Mouse (Mus musculus): ENCODE data around the gene Cd28.
A peak's percentile ranks its signal among the peaks of the same experiment; 100 is the strongest.
"Not testable (repeated sequence)": the region's sequence is repeated elsewhere in the genome, so short reads cannot be mapped to it uniquely, and the experiment has no call there.

The Cd28 gene

DNA sequence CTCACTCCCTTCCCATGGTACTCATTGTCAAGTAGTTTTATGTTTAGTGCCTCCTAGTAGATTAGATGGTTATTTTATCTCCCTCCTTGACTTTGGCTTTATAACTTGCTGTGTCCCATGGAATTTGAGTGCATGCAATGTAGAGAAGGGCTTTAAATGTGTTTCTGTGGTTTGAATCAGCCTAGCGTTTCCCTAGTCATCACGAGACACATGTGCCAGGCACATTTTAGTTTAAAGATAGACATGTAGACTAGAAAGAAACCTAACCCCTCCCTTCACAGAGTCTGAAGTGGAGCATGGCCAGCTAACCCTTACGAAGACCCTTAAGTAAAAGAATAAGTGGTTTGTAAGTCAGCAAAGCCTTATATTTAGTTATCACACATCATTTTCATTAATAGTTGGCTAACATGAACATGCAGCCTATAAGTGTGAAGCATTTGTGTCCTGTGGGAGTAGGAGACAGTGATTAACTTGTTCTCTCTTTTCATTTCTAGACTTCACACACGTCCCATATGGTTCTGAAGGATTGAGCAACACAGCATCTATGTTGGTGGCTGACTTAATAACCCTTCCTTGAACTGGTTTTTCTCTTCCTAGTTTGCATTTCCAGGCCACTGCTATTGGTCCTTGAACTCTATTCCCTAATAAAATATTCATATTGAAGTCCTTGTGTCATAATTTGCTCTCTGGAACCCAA lies 86.7 kb downstream of the Cd28 start:
- no peak for DNase-seq

DNA sequence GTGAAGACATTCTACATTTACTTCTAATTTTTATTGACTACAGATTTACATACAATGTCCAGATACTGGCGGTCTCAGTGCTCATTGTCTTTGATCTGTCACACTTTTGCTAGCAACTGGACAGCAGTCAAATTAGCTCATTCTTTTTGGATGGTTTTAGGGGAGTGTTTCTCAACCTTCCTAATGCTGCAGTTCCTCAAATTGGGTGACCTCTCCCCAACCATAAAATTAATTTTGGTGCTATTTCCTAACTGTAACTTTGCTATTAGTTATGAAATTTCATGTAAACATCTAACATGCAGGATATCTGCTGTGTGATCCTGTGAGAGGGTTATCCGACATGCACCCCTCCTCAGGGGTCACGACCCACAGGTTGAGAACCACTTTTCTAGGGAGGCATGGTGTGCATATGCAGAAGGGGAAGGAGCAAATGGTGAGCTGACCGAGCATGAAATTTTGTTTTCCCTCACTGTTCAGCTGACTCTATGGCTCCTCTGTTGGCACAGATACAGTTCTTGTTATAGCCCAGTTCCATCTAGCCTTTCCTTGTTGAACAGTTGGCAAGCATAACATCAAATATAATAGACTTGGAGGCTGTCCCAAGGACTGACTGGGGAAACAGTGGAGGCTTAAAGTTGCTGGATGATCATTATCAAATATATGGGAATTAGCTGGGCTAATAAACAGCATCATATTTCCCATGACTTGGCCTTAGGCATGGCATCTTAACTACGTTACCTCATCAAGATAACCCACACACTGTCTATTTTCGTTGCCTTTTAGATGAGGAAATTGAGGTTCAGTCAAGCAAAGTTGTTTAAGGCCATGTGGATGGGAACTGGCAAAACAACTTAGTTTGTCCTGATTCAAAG lies 87.5 kb downstream of the Cd28 start:
- DNase-seq, result no peak

GRCm38 (mm10) chr1:60805178-60805577 lies 88.6 kb downstream of the Cd28 start:
- no peak for DNase-seq

GRCm38 (mm10) chr1:60807748-60808147 lies 91.1 kb downstream of the Cd28 start:
- no peak for DNase-seq

- DNase-seq, result no peak
Measured at GRCm38 (mm10) chr1:60808466-60808865, 91.9 kb downstream of the Cd28 start.

DNA sequence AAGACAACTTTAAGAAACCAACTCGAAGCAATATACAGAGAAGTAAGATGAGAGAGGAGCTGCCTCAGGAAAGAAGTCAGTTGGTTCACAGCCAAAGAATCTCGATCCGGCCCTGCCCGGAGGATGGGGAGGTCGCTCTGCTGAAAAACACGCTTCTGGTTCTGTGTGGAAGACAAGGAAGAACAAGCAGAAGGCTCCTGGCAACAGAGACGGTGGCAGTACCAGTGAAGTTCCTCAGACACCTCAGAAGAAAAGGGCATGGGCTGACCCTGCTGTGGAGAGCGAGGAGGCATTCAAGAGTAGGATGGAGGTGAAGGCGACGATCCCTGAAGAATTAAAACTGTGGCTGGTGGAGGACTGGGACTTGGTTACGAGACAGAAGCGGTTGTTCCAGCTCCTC lies 92.6 kb downstream of the Cd28 start:
- DNase-seq, result no peak

DNA sequence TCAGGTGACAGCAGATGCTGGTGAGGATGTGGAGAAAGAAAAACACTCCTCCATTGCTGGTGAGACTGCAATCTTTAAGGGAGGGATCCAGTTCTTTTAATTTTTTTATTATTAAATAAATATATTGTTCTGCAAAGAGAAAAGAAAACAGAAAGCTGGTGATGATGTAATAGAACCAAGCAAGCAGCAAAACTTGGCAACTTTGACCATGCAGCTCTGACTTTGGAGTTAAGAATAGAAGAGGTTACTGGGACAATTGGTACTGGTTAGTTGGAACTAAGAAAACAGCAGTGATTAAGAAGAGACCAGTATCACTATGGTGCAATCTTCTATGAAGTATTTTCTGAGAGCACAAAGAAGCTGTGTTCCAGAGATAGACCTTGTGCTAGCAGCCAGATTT lies 94.2 kb downstream of the Cd28 start:
- no peak for DNase-seq

DNA sequence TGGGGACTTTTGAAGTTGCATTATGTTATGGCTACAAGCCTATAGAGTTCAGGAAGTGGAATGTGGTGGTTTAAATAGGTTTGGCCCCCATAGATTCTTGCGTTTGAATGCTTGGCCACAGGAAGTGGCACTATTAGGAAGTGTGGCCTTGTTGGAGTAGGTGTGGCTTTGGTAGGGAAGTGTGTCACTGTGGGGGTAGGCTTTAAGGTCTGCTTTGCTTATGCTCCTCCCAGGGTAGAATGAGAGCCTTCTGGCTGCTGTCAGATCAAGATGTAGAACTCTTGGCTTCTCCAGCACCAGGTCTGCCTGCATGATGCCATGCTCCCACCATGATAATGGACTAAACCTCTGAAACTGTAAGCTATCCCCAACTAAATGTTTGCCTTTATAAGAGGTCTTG lies 95.4 kb downstream of the Cd28 start:
- DNase-seq, result no peak

DNA sequence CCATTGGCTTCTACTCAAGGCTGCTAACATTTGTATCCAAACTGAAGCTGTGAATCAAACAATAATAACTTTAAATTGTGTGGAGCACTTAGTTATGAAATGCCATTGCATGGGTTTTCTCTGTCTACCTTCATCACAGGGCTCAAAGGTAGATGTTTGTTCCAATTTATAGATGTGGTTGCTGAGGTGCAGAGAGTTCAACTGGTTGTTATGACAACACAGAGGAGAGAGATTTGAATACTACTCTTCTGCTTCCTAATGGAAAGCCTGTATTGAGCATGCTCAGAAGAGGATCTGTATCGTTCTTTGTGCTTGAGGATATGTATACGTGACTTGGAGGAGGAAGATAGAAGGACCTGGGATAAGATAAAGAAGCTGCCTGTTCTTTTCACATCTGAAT lies 96.8 kb downstream of the Cd28 start:
- no peak for DNase-seq

DNA sequence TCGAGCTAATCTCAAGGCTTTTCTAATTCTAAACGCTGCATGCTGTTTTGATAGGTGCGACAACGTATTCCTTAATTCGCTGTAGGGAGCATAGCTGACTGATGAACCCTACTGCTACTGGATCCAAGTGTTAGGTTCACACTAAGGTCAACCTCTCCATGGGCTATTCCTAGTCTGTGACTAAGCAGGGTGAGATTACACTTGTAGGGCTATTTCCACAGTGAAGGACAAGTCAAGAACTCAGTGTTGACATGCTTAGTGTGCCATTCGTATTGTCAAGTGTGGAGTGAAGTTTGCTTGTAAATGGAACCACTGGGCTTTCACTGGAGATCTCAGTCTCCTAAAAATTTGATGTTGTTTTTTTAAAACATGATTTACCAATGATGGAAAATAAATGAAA lies 99.3 kb downstream of the Cd28 start:
- DNase-seq, result peak; percentile 38

DNA sequence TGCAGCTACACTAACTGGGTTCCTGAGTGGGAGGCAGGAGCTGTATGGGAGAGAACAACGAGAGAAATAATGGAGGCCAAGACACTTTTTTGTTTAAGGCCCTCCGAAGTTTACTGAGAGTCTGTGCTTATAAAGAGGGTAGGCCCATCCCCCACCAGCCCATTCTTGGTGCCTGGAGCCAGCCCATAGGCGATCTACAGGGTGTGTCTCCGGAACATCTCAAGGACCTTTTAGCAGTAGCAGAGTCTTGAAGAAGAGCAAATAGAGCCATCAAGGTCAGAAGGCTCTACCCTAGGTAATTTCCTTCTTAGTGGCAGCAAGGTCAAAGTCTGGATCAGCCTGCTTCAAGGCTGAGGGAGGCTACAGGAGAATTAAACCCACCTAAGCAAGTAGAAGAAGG lies 101.9 kb downstream of the Cd28 start:
- not testable (repeated sequence) for DNase-seq

DNA sequence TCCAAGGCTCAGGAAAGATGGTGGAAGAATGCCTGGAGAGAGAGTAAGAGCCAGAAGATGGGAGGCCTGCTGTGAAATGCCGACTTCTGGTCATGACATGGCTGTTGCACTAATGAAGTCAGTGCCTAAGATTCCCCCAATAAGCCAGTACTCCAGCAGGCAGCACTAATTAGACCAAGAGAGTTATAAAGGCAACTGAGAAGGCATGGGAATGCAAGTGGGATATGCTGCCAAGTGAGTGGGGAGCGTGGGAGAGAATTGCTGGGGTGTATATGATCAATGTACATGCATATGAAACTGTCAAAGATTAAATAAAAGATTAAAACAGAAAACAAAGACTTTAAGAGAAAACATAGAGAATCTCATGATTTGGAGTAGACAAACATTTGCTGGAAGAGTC lies 103.4 kb downstream of the Cd28 start:
- DNase-seq, result no peak

DNA sequence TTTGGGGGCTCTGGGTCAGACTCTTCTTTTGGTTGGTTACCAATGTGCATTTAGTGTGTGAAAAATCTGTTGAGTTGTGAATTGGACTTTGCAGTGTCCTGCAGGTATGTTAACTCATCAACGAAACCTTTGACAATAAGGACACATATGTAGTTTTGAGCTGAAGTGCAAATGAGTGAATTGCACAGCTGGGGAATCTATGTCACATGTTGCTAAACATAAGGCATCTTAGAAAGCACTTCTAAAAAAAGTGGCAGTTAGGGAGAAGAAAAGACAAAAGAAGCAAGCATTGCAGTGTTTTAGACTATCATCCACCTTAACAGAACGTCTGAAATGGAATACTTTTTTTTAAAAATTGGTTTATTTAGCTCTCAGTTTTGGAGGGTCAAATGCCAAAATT lies 104.4 kb downstream of the Cd28 start:
- DNase-seq, result no peak

DNA sequence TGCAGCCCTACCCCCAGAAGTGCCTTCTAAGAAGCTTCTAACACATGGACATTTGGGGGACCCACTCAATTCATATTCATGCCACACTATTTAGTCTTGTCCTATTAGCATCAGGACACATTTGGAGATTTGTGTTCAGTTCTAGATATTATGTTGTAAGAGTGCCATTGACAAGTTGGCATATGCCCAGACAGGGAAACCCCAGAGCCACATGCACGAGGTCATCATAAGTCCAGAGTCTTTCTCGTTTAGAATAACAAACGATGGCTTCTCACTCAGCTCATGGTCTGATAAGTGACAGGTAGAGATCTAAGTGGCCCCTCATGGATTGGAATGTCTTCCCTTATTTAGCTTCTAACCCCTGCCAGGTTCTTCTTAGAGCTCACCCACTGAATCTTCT lies 105.0 kb downstream of the Cd28 start:
- no peak for DNase-seq

Measured in lung, postnatal 36 days (tissue).